Mouse (Mus musculus) frontal cortex, postnatal 25 days (tissue): ENCODE measurements around the gene Prss8.
A peak's percentile ranks its signal among the peaks of the same experiment; 100 is the strongest.
"Not testable (repeated sequence)": the region's sequence is repeated elsewhere in the genome, so short reads cannot be mapped to it uniquely, and the experiment has no call there.

ENCODE experiments used
- DNase-seq, 2 experiments: peaks; one replicate each; pipeline ENCODE4 v3.0.0; 2022; ENCODE audit warnings: low spot score in 2 of 2

Gene Prss8

DNA sequence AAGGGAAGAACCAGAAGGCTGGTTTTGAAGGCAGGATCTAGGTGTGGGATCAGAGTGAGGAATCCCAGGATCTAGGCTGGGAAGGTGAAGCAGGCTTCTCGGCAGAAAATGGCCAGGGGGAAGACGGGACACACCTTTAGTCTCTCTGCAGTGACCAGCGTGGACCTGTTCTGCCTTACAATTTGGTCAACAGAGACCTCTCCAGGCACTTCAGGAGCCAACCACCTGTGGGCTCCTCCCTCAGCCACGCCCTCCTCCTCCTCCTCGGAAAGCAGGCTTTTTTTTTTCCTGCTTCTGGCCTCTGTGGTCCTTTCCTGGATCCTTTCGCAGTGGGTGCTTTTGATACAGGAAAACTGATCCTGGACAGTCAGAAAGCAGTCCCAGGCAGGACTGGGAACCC is at the start of gene Prss8:
Gene Prss8 (minus strand): TSS at position 182 of the 400 bp plus-strand sequence.
- DNase-seq, result no peak

DNA sequence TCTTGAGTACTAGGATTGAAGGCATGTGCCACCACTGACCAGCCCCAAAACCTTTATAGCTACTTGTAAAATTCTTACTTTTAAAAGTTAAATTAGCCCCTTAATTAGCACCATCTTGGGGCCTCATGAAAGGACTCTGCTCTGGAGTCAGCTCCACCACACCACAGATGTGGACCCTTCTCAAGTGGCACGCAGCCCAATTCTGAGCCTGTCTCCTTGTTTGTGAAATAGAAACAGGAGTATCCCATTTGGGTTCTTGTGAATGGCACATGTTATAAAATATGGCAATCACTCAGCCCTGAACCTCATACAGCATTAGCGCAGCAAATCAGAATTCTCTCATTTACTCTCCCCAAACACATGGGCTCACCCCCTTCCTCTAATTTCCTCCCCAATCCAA is 49.0 kb upstream of the Prss8 start:
- DNase-seq, result no peak

DNA sequence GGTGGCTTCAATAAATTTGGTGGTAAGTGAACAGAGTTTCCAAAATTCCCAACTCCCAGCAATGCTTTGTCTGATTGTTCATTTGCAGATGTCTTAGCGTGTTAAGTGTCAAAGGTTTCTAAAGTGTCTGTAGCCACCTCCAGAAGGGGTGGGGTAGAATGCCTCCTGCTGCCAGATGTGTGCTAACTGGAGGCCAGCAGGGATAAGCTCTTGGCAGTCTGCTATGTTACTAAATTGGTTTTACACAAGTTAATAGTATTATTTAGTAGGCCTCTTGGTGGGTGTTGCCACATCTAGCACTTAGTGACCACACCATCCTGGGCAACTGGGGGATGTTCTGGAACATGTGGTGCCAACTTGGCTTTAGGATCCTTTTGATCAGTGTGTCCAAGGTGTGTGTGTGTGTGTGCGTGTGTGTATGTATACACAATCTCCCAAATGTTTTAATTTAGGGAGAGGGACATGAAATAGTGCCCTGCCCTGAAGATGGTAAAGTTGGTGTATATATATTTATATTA is 44.6 kb upstream of the Prss8 start:
- DNase-seq, result no peak

- peak; percentile 48 to 53 for DNase-seq
These were observed 38.3 kb upstream of the Prss8 start for GRCm38 (mm10) chr7:127967922-127968828.

- DNase-seq, result peak; percentile 95 to 96
These were observed 37.4 kb upstream of the Prss8 start, which contains the start of gene Fus for GRCm38 (mm10) chr7:127967004-127967921. TSS of gene Fus (plus strand) at chr7:127967457.

GRCm38 (mm10) chr7:127966371-127966918 is 36.5 kb upstream of the Prss8 start:
- no peak for DNase-seq

GRCm38 (mm10) chr7:127959364-127959763 is 29.5 kb upstream of the Prss8 start:
- DNase-seq, result no peak

DNA sequence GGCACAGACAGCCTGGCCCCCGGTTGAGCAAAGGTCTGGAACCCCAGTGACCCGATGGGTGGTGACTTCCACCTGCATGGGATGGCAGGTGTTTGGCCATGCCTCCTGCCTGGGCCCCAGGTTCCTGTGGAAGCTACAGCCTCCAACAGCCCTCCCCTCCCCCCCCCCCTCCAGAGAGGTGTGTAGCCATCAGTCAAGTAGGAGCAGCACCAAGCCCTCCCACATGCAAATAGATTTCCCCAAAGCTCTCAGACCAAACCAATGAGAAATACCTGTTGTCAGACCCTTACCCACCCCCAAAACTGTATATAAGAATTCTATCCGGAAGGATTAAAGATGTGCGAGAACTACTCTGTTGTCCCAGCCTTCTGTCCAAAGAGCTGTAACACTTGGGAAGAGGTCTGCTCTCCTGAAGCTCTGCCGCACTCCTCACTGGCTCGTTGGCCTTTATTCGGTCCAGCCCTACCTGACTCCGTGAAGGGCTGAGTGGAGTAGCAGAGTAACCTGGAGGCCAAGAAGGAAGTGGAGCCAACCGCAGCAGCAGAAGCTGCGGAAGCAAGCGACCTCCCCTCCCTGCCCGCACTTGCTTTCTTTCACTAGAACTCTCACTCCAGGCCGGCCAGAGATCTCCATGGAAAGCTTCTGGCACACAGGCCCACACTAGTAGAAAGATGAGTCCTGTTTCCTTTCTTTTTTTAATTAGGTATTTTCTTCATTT is 23.1 kb upstream of the Prss8 start:
- DNase-seq, result no peak

DNA sequence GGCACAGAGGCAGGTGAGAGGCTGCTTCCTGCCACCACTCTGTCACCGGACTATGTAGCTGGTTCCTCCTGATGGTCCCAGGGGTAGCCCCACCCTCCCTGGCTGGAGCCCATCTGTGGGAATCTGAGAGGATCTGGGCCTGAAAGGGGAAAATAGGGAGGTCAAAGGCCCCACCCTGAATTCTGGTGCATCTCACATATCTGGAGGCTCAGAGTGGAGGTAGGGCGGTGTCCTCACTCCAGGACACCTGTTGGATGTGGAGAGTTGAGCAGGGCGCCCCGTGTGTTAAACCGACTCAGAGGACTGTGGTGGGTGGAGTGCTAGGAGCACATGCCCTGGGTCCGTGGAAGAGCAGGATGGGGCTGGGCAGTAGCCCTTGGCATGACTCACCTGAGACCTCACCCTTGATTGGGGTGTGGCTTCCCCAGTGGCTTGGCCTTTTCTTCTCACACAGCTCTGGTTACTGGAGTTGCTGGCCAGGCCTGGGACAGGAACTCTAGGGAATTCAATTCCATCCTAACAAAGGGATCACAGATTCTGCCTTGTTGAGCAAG is 16.6 kb upstream of the Prss8 start, which contains the start of gene Prss36:
Gene Prss36 (minus strand): TSS at position 256 of the 554 bp plus-strand sequence.
- no peak for DNase-seq

DNA sequence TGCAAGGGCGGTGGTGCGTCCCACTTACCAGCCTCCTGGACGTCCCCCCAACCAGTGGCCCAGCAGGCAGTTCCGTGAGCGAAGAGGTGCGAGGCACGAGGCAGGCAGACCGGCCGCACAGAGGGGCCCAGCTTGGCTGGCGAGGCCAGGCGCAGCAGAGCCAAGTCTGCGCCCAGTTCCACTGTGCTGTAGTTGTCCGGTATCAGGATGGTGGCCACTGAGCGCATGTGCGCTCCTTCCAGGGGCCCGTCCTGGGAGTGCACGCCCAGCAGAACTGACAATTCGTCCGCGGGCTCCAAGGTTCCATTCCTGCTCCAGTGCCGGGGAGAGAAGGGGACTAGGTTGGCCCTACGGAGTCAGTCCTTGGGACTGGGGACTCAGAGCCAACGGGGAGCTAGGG is 14.7 kb upstream of the Prss8 start:
- DNase-seq, result no peak

- not testable (repeated sequence) for DNase-seq
These were observed 12.2 kb upstream of the Prss8 start for GRCm38 (mm10) chr7:127942097-127942496.

DNA sequence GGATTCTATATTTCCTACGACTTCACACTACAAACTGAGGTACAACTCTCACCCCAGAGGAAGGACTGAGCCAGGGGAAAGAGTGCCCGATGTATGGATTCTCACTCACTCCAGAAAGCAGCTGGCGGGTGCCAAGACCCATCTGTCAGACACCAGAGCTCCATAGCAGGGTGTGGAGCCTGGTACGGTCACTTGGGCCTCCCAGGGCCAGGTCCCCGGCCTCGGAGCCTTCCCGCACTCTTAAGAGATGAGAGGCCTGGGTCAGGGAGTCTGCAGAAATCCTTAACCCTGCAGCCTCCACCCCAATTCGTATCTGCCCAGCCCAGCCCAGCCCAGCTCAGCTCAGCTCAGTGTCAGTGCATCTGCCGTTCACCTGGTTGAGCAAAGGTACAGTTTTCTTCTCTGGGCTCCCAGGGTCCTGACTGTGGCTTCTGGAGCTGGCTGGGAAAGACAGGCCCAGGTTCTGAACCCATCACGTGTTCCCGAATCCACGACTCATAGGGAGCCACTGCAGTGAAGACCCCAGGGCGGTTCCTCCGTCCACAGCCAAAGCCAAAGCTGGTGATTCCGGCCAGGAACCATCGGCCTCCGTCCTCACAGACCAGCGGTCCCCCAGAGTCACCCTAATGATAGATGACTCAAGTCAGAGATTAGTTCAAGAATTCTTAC is 6.4 kb upstream of the Prss8 start:
- DNase-seq, result no peak

DNA sequence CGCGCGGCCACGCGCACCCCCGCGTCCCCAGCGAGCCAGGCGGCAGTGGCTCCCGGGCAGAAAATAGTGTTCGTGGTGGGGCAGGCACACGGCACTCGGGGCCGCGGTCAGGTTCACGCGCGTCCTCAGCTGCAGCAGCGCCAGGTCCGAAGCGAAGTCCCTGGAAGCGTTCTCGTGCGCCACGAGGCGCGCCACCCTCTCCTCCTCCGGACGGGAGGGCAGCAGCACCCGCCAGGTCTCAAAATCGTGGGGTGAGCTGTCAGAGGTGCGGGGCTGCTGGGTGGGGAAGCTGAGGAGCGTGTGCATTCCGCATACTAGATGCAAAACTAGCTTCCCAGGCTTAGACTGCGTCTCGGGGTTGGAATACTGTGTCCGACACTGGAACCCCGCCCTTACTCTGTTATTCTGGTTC is 5.8 kb upstream of the Prss8 start:
- no peak for DNase-seq

DNA sequence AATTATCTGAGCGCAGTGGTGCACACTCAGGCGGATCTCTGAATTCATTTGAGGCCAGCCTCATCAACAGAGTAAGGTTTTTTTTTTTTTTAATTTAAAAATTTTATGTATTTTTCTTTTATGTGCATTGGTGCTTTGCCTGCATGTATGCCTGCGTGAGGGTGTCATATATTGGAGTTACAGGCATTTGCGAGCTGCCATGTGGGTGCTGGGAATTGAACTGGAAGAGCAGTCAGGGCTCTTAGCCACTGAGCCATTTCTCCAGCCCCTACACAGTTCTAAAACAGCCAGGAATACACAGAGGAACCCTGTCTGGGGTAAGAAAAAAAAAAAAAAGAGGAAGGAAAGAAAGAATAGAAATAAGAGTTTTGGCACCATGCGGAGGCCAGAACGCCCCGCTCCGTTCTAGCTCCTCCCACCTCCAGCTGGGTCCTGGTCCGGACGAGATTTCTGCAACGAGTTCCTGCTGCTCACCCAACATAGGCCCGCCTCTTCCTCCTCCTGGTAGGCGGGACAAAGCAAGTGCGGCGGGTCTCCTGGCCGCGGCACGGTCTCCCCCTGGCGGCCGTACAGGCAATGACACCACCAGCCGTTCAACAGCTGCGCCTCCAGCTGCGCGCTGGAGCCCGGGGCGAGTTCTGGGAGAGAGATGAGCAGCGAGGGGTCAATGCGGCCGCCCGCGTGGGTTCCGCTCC is 5.3 kb upstream of the Prss8 start:
- DNase-seq, result peak; percentile 88 to 94

DNA sequence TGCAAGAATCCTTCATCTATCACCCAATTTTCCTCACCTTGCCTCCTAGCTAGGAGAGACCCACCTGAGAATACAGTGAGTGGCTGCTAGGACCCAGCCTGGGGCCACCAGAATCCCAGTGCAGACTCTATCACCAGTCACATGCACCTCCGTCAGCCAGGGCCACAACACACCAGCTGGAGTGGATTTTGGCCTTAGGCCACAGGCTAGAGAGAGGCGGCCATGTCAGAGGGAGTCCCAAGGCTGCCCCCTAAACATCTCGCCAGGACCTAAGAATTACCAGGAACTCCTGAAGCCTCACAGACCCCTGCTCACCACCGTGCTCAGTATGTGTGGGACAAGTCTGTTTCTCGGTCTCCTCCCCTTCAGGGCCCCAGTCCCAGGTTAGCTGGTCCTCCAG is 4.2 kb upstream of the Prss8 start:
- DNase-seq, result no peak

DNA sequence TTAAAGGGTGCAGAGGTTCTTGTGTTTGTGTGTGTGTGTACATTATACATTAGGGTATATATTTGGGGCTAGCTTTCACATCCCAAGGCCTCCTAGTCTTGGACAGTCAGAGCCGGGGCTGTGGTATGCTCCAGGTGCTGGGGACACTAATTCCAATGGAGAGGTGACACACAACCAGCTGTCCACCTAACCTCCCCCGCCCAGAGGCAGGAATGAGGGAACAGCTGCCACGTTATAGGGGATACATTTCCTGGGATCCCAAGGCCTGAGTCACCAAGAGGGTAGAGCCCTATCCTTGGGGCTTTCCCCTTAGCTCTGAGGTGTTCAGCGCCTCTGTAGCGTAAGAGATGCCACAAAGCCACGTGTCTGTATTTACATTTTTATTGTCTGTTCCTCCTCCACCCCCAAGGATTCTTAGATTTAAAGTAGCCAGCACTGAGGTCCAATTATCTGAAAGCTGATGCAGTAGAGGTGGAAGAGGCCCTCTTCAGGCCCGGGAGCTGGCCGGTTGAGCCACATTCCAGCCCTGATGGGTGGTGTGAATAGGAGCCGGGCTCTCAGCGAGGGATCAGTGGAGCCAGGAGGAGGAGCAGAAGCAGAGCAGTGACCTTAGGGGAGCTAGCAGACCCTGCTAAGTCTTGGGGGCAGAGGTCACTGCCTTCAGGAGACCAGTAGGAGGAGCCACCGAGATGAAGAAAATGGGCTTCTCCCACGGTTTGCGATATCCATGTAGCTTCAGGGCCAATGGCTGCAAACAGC is 2.5 kb upstream of the Prss8 start:
- no peak for DNase-seq

- DNase-seq, result no peak
These were observed 1.6 kb upstream of the Prss8 start for GRCm38 (mm10) chr7:127931351-127932135.

DNA sequence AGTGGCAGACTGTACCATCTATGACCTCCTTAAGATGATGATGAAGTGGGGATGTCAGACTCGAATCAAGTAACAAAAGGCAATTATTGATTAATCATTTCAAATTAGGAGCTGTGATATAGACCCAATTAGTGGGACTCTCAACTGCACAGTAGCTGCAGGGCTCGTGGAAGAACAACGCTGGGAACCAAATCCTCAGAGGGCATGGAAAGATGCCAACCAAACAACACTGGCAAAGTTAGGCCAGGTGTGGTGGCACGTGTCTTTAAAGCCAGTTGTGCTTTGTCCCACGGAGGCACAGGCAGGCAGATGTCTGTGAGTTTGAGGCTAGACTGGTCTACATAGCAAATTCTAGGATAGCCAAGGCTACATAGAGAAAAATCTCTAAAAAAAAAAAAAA is 732 bp upstream of the Prss8 start:
- no peak for DNase-seq
